Mouse (Mus musculus) liver, adult 2 months (tissue): ENCODE measurements around the gene Cript.

Experiments
- CTCF ChIP-seq: fragments of 200-500 bp; IDR thresholded peaks from 2 replicates; pipeline ENCODE4 v1.5.1; 2011; ENCODE audit warnings: low read depth, low read length, control low read depth
- POLR2A ChIP-seq: fragments of 200-500 bp; IDR thresholded peaks from 2 replicates; pipeline ENCODE4 v1.6.1; 2011; ENCODE audit warnings: low read length, control low read depth; ENCODE audit not compliant: insufficient read depth; ENCODE audit errors: extremely low read depth

DNA sequence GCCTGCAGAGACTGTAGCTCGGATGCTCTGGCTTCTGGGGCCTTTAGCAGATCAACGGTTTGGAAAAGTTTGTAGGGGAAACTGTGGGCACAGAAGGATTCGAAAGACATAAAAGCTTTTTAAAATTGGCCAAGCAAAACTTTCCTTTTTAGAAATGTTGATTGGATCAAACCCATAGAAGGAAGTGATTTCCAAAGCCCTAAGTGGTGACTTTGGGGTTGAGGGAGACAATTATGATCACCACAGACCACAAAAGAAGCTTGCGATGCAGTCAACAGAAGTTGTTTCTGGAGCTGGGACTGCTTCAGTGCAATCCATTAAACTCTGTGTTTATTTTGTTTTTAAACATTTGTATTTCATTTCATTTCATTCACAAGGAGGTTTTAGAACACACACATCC, 57.2 kb downstream of the Cript start:
- TF ChIP-seq CTCF, result no peak
- no peak for TF ChIP-seq POLR2A
